Mouse (Mus musculus): ENCODE measurements around the gene Rhov. TPM values are rescaled to one million over a fixed set of nuclear protein-coding genes. Genes with fewer than 3 reads are reported as not detected.

Gene Rhov
- polyA plus RNA-seq, 1 experiment from 2014 or later: 19.1 TPM

GRCm38 (mm10) chr2:119229775-119230704, 41.0 kb downstream of the Rhov start, which contains the start of gene Ppp1r14d:
Ppp1r14d (minus strand) TSS chr2:119229906.
- Histone ChIP-seq H3K27ac (replicated peaks) (no peak within 1 kb of the TSS), H3K4me3 (no peak within 1 kb of the TSS), H3K9me3 (no peaks in the 10 kb centered on the region), H3K4me2 (no peak within 1 kb of the TSS), H3K27me3 (peaks cover 16% of the 10 kb centered on the region), H3K4me1 (replicated peaks) (no peaks in the 10 kb centered on the region), H3K36me3 (no peaks in the 10 kb centered on the region), H3K9ac (no peak within 1 kb of the TSS)
- WGBS: 77% methylated on average over 6 of the region's 6 CpGs
- no peak for ATAC-seq (ENCODE audit: low read depth)

Other genes with a start within 250 kb of the Rhov start
- 36.6 and 37.4 TPM in 2 replicates for gene Ccdc32, start 241.9 kb downstream of the Rhov start, polyA plus RNA-seq (2015; fragmentation: Nextera tagmentation; extraction: Ambion mirVana)
- 4.2 and 5.9 TPM in 2 replicates for gene Rpusd2, start 236.5 kb downstream of the Rhov start, polyA plus RNA-seq (2015; fragmentation: Nextera tagmentation; extraction: Ambion mirVana)
- gene Knl1, start 224.2 kb downstream of the Rhov start, polyA plus RNA-seq (2015; fragmentation: Nextera tagmentation; extraction: Ambion mirVana): 7.6 and 9.9 TPM in 2 replicates
- gene Rad51, start 158.5 kb downstream of the Rhov start, polyA plus RNA-seq (2015; fragmentation: Nextera tagmentation; extraction: Ambion mirVana): 8.3 and 10.5 TPM in 2 replicates
- gene Rmdn3, start 114.2 kb downstream of the Rhov start, polyA plus RNA-seq (2015; fragmentation: Nextera tagmentation; extraction: Ambion mirVana): 42.3 and 43.9 TPM in 2 replicates
- 1.2 and 2.3 TPM in 2 replicates for gene Gchfr, start 103.5 kb downstream of the Rhov start, polyA plus RNA-seq (2015; fragmentation: Nextera tagmentation; extraction: Ambion mirVana)
- 0.50 and 0.66 TPM in 2 replicates for gene Gm14137, start 96.8 kb downstream of the Rhov start, polyA plus RNA-seq (2015; fragmentation: Nextera tagmentation; extraction: Ambion mirVana)
- 54.8 and 58.9 TPM in 2 replicates for gene Zfyve19, start 62.7 kb downstream of the Rhov start, polyA plus RNA-seq (2015; fragmentation: Nextera tagmentation; extraction: Ambion mirVana)
- gene Dnajc17, start 62.5 kb downstream of the Rhov start, polyA plus RNA-seq (2015; fragmentation: Nextera tagmentation; extraction: Ambion mirVana): 20.4 and 24.4 TPM in 2 replicates
- gene Ppp1r14d, start 41.4 kb downstream of the Rhov start, polyA plus RNA-seq (2015; fragmentation: Nextera tagmentation; extraction: Ambion mirVana): not detected in 2 replicates
- 0.32 and 0.92 TPM in 2 replicates for gene Spint1, start 33.9 kb downstream of the Rhov start, polyA plus RNA-seq (2015; fragmentation: Nextera tagmentation; extraction: Ambion mirVana)
- gene Vps18, start 17.5 kb upstream of the Rhov start, polyA plus RNA-seq (2015; fragmentation: Nextera tagmentation; extraction: Ambion mirVana): 23.9 and 24.2 TPM in 2 replicates
- gene Dll4, start 54.5 kb upstream of the Rhov start, polyA plus RNA-seq (2015; fragmentation: Nextera tagmentation; extraction: Ambion mirVana): 4.9 and 5.3 TPM in 2 replicates
- 6.2 TPM in 2 replicates for gene Chac1, start 80.0 kb upstream of the Rhov start, polyA plus RNA-seq (2015; fragmentation: Nextera tagmentation; extraction: Ambion mirVana)
- 3.1 and 3.2 TPM in 2 replicates for gene Ino80, start 206.4 kb upstream of the Rhov start, polyA plus RNA-seq (2015; fragmentation: Nextera tagmentation; extraction: Ambion mirVana)